Mouse (Mus musculus): ENCODE data around the gene Bhlha15.

DNA sequence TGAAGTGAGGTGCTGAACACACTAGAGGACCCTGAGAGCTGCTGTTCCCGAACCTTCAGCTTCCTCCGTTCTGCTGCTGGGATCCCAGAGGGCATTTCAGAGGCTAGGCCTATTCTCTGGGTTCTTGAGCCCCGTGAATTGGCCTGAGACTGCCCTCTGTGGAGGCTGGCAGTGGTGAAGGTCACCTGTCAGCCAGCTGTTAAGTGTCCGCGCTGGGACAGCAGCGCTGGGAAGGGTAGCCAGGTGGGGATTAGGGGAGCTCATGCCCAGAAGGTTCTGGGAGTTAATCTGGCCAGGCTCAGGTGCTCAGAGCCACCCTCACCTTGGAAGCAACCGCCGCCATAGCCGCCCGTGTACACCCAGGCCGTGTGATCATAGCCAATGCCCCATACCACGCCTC, 14.2 kb downstream of the Bhlha15 start:
- TF ChIP-seq POLR2A (IDR thresholded peaks at IDR 0.05; ENCODE audit: insufficient read length, low read depth) (no peak), CEBPB (IDR thresholded peaks at IDR 0.05; ENCODE audit: insufficient read depth, poor library complexity, severe bottlenecking) (no peak), MAX (IDR thresholded peaks at IDR 0.05; ENCODE audit: low read depth) (no peak), USF1 (IDR thresholded peaks at IDR 0.05; ENCODE audit: low read depth) (no peak), POLR2AphosphoS2 (IDR thresholded peaks at IDR 0.05; ENCODE audit: insufficient read length, low read depth) (no peak), E2F4 (IDR thresholded peaks at IDR 0.05; ENCODE audit: insufficient read depth) (no peak), REST (IDR thresholded peaks at IDR 0.05; ENCODE audit: insufficient read depth, insufficient read length) (no peak), TCF12 (IDR thresholded peaks at IDR 0.05; ENCODE audit: insufficient read depth, poor library complexity, severe bottlenecking) (no peak), MYOD1 (IDR thresholded peaks at IDR 0.05; ENCODE audit: control insufficient read depth in 1 of 3, insufficient read length in 2 of 3, low read depth in 2 of 3) (peak in 1 of 3 experiments; percentile 34), MYOG (IDR thresholded peaks at IDR 0.05; ENCODE audit: control insufficient read depth in 1 of 3, insufficient read depth in 1 of 3, insufficient read length in 2 of 3, low read depth in 2 of 3) (peak in 1 of 3 experiments; percentile 15), SRF (IDR thresholded peaks at IDR 0.05; ENCODE audit: control insufficient read depth, insufficient read length, low read depth) (no peak), TCF3 (IDR thresholded peaks at IDR 0.05; ENCODE audit: insufficient read length, low read depth) (no peak)

Data from myocyte (in vitro differentiated cells).